Mouse (Mus musculus) B cell, adult 2 months (primary cell): Measurements from ENCODE around the gene Purb.

Experiments
- DNase-seq, 2 experiments: peaks; one replicate each; pipeline ENCODE4 v3.0.0; 2022

Purb gene

DNA sequence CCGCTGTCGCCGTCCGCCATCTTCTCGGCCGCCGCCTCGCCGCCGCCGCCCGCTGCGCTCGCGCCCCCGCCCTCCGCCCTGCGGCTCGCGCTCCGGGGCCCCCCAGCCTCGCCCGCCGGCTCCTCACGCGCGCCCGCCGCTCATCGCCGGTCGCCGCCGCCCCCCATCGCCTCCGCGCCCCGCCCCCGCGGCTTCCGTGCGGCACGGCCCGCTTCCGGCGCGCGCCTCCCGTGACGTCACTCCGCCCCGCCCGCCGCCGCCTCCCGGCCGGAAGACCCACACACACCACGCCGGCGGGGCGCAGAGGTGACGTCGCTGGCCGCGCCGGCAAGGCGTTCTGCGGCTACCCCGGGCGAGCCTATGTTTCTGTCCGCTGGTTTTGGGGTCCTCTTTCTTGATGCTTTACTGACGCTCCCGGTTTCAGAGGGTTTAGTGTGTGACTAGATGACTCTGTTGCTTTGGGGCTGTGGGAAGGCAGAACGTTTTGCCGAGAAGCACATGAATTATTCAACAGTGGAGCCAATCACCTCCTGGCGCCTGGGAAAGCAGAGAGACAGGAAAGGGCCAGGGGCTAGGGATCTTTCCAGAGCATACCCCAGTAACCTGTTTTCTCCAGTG, at the start of gene Purb:
TSS of gene Purb (minus strand) at position 51 of the 618 bp plus-strand sequence.
- DNase-seq = peak; percentile 93 to 96

DNA sequence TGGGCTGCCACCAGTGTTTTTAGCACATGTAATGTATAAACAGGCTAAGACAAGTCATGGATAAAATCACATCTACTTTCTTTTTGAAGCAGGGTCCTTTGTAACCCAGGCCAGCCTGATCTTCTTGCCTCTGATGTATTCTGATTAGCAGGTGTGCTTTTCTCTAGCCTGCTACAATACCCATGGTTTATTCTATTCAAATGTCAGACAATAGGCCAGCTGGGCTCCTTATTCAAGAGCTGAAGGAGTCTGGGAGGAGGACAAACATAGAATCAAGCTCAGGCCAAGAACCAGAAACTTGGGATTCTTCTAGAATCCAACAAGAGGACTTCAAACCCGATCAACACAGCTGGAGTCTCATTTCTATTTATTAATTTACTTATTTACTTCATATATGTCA, 49.5 kb upstream of the Purb start:
- no peak for DNase-seq

DNA sequence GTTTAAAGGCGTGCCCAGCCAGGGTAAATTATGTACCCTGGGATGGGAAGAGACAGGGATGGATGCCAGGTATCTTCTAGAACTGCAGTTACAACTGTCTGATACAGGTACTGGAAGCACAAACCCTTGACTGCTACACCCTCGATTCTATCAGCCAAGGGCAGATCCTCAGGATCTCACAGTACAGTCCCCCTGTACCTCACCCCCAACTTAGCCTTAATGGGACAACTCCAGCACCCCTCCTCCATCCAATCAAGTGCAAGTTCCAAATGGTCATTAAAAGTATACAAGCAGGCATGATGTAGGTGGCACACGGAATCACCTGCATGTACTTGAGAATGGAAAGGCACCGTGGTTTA, 49.1 kb upstream of the Purb start:
- no peak for DNase-seq

DNA sequence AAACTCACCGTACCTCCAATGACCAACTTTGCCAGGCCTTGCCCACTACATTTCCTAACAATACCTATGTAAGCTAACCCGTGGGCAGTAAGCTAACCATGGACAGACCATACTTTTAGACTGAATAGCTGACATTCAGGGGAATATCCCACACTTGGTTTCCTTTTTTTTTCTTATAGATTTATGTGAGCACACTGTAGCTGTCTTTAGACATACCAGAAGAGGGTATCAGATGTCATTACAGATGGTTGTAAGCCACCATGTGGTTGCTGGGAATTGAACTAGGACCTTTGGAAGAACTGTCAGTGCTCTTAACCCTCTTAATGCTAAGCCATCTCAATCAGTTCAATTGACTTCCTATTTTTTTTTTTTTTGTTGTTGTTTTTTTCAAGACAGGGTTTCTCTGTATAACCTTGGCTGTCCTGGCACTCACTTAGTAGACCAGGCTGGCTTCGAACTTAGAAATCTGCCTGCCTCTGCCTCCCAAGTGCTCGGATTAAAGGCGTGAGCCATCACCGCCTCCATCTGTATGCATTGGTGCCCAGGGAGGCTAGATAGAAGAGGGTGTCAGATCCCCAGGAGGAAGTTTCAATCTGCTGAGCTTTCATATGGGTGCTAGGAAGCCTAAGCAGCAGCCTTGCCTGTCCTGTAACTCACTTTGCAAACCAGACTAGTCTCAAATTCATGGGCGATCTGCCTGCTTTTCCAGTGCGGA, 48.6 kb upstream of the Purb start:
- DNase-seq = no peak

DNA sequence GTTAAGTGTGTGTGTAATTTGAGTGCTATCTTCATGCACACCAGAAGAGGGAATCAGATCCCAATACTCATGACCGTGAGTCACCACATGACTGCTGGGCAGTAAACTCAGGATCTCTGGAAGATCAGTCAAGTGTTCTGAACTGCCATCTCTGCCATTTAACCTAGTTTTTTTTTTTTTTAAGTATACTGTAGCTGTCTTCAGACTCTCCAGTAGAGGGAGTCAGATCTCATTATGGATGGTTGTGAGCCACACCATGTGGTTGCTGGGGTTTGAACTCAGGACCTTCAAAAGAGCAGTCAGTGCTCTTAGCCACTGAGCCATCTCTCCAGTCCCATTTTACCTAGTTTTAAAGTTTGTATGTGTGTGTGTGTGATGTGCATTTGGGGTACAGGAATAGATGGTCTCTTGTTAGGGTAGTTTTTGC, 48.0 kb upstream of the Purb start:
- DNase-seq = peak in 1 of 2 experiments; percentile 26

- DNase-seq = peak; percentile 75 to 82
These were observed 47.2 kb upstream of the Purb start for GRCm38 (mm10) chr11:6522782-6523525.

GRCm38 (mm10) chr11:6520507-6521173, 44.9 kb upstream of the Purb start, which contains the start of gene Myo1g:
TSS of gene Myo1g (minus strand) at chr11:6520965.
- DNase-seq = peak; percentile 76 to 83

- DNase-seq = peak; percentile 63 to 64
These were observed 43.8 kb upstream of the Purb start for GRCm38 (mm10) chr11:6519491-6520033.

DNA sequence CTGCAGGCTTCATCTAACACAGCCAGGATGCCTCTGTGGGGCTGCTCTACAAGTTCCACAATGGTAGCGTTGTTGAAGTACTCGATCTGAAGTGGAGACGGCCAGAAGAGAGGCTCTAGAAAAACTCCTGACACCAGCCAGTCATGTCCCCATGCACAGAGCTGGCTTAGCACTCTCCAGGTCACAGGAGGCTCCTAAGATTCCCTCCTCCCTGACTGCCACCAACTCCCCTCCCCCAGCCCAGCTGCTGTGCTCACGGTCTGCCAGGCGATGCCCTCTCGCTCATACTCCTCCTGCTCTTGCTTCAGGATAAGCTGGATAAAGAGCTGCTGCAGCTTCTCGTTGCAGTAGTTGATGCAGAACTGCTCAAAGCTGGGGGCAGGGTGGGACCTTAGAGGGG, 39.1 kb upstream of the Purb start:
- no peak for DNase-seq

- DNase-seq = no peak
These were observed 32.7 kb upstream of the Purb start for GRCm38 (mm10) chr11:6508269-6508876.

- DNase-seq = no peak
These were observed 30.8 kb upstream of the Purb start for GRCm38 (mm10) chr11:6506516-6506915.

DNA sequence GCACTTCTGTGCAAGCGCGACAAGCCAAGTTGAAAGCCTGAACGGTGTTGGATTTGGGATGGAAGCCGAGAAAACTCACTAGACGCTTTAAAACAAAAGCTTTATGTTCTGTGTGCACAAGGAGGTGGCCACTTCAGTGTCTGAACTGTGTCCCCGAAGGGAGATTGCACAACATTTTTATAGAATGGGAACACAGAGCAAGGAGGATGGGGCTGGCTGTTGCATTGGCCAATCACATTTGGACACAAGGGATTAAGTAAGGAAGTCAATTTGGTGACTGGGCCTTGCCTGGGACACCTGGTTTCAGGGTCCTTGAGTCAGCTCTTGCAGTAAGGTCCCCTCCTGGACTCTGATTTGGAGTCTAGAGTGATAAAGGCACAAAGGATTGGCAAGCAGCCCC, 29.0 kb upstream of the Purb start:
- no peak for DNase-seq

DNA sequence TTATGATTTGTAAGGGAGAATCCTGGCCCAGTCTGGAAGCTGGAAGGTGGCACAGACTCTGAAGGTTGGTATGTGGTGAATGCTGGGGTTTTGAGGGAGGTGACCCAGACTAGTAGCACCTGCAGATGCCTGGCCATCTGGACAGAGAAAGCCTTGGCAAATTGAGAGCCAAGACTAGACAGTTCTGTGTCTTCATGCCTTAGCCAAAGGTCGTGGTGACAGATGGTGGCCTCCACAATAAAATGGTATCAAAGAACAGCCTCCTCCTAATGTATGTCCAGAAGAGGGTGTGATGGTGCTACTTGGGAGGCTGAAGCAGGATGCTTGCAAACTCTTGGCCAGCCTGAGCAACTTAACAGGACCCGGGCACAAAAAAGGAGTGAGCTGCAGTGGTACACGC, 28.5 kb upstream of the Purb start:
- no peak for DNase-seq

- no peak for DNase-seq
These were observed 26.8 kb upstream of the Purb start for GRCm38 (mm10) chr11:6502506-6502905.

DNA sequence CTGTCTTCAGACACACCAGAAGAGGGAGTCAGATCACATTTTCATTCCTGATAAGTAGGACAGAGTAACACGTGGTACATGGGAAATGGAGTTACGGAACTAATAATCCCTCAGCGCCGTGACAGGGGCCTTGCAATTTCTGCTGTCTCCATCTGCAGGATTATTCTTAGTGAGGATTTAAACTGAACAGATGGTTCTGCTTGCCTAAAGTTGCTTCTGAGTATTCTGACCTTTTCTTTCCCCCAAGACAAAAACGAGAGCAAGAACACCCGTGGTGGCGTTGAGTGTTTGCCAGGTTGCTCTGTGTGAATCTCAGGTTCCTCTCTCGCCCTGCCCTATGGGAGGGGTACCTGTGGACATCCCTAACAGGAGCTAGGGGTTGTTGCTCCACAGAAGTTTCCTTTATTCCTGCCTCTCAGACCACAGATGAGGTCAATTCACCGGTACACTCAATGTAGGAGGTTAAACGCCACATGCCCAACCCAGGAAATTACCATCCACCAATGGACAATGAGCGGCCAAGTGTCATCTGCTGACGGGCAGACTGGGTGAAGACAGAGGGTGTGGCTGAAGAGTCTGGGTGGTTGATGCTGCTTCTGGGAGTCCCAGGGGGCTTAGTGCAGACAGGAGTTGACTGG, 21.7 kb upstream of the Purb start:
- DNase-seq = peak; percentile 80 to 85

DNA sequence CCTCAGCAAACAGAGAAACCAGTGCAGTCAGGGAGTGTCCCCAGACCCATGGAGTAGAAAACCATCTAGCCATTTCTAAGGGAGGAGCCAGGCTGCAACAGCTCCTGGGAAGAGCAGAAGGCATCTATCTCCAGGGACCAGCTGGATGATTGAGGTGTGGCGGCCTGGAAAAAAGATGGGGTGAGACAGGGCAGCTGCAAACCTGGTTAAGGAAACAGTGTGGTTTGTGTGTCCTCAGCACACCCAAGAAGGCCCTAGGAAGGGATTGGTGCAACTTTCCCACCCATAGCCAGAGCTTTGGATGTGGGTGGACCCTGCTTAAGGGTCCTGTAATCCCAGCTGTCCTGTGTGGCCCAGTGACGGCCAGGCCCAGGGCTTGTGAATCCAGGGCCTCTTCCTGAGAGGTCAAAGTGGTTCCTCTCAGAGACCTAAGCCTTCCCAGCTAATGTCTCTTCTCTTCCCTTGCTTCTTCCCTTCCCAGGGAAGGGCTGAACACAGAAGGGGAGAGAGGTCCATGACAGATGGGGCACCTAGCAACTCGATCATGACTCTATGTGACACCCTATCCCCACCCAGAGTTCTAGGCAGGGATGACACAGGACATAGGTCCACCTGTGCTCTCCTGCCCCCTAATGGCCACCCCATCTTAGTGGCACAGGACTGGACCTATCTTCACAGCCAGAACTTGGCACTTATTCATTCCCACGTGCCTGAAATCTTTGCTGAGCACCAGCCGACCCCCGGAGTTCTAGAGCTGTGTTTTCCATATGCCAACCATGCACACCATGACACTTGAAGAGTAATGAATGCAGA, 14.2 kb upstream of the Purb start:
- peak; percentile 75 to 78 for DNase-seq

- no peak for DNase-seq
These were observed 13.5 kb upstream of the Purb start for GRCm38 (mm10) chr11:6489257-6489656.

DNA sequence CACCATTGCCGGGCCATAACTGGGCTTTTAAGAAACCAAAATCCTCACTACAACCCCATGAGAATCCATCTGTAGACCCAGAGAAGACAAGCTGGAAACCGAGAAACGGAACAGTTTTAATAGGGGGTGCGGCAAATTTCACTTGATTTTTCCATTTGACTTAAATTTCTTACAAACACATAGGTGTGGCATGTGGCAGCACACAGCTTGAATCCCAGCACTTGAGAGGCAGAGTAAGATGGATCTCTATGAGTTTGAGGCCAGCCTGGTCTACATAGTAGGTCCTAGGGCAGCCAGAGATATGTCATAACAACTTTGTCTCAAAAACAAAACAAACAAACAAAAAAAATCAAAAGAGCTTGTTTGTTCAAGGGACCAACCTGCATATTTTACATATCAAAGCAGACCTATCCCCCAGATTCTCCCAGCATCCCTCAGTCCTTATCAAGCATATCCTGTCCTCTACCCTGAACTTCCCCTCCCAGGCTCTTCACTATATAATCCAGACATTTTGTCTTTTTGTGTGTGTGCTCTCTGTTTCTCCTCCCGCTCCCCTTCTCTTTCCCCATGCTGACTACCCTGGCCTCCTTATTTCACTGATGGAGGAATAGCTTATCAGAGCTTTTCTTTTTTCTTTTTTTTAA, 12.4 kb upstream of the Purb start:
- no peak for DNase-seq

DNA sequence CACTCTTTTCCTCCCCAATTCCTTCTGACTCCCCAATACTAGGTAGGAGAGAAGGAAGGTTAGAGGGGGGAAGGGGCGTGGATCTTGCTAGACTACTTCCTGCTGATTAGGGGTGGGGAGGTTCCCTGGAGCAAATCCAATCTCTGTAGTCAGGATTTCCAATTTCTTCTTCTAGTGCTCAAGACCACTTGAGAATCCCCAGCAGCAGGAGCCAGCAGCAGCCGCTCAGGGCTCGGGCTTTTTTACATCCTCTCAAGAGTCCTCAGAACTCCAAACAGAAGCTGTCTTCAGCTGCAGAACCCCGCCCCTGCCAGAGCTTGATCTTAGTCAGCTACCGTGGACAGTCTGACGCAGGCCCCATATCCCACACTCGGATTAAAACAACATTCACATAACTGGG, 11.8 kb upstream of the Purb start:
- no peak for DNase-seq

- no peak for DNase-seq
These were observed 11.2 kb upstream of the Purb start for GRCm38 (mm10) chr11:6486916-6487315.
